Mouse (Mus musculus) intestine, embryonic 16.5 days (tissue): ENCODE measurements around the gene Nfil3. TPM values are rescaled to one million over a fixed set of nuclear protein-coding genes. Genes with fewer than 3 reads are reported as not detected.
A peak's percentile ranks its signal among the peaks of the same experiment; 100 is the strongest.

Experiments used
- ATAC-seq: fragments of 200-750 bp; cut with Nextera tagmentation; 2 replicates; pipeline ENCODE4 v1.8.0; 2017; ENCODE audit warnings: moderate TSS enrichment, moderate library complexity
- H3K27ac ChIP-seq: fragments of 300-500 bp; sonication (generic); 2 replicates; pipeline ENCODE4 v1.5.1; 2014; ENCODE audit warnings: mild to moderate bottlenecking, low read length
- H3K27me3 ChIP-seq: fragments of 300-500 bp; sonication (generic); replicated peaks from 2 replicates; pipeline ENCODE4 v1.6.1; 2014; ENCODE audit warnings: low read length, control low read depth, mixed read lengths; ENCODE audit not compliant: control insufficient read depth, insufficient read depth
- H3K36me3 ChIP-seq: fragments of 300-500 bp; sonication (generic); 2 replicates; pipeline ENCODE4 v1.6.1; 2014; ENCODE audit warnings: low read length, control low read depth; ENCODE audit not compliant: control insufficient read depth, insufficient read depth
- H3K4me1 ChIP-seq: fragments of 300-500 bp; sonication (generic); 2 replicates; pipeline ENCODE4 v1.6.1; 2014; ENCODE audit warnings: low read length, control low read depth, mixed read lengths; ENCODE audit not compliant: control insufficient read depth, insufficient read depth
- H3K4me2 ChIP-seq: fragments of 300-500 bp; sonication (generic); 2 replicates; pipeline ENCODE4 v1.6.1; 2014; ENCODE audit warnings: low read depth, low read length, control low read depth
- H3K4me3 ChIP-seq: fragments of 300-500 bp; sonication (generic); 2 replicates; pipeline ENCODE4 v1.5.1; 2014; ENCODE audit warnings: mild to moderate bottlenecking, low read length
- H3K9ac ChIP-seq: fragments of 300-500 bp; sonication (generic); 2 replicates; pipeline ENCODE4 v1.6.1; 2014; ENCODE audit warnings: low read depth, low read length
- H3K9me3 ChIP-seq: fragments of 300-500 bp; sonication (generic); 2 replicates; pipeline ENCODE4 v1.6.1; 2016; ENCODE audit warnings: low read length, control low read depth; ENCODE audit not compliant: control insufficient read depth
- WGBS: fragments of 180-500 bp; shearing (Covaris S2); extraction: QIAGEN DNeasy Blood & Tissue Kit; methylation state at CpG from one replicate; pipeline ENCODE4 v1.1.7; 2014; 5-methylcytosine and 5-hydroxymethylcytosine counted together
- polyA plus RNA-seq: library from polyadenylated mRNA; unstranded; fragments of >200 nt; fragmentation: Nextera tagmentation; extraction: Ambion mirVana; gene quantifications from 2 replicates; pipeline ENCODE4 v1.2.1, GENCODE M21; 2015

Gene Nfil3
- polyA plus RNA-seq: 28.4 and 30.0 TPM in 2 replicates

DNA sequence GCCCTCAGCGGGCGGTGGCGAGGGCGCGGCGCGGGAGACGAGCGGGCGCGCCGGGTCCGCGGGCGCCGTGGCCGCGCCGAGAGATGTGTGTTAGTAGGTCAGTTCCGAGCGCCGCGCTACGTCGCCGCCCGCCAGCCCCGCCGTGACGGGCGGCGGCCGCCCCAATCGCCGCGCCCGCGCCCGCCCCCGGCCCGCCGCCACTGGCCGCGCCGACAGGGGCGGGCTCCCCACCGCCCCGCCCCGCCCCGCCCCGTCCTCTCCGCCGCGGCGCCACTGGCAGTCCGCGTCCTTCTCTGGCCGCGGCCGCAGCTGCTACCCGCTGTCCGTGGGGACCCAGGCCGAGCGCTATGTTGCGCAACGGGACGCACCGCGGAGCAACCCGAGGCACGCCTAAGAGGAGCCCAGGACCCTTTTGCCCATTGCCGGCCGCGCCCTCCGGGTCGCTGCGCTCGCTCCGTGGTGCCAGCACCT is at the start of gene Nfil3:
Nfil3 (minus strand) TSS at position 123 of the 471 bp plus-strand sequence.
- Histone ChIP-seq H3K4me3 (peak within 1 kb of the TSS; percentile 89), H3K4me2 (peak within 1 kb of the TSS; percentile 98), H3K27ac (peak within 1 kb of the TSS; percentile 95), H3K36me3 (no peaks in the 10 kb centered on the region), H3K9me3 (no peaks in the 10 kb centered on the region), H3K27me3 (no peaks in the 10 kb centered on the region), H3K9ac (peak within 1 kb of the TSS; percentile 94), H3K4me1 (peaks cover 23% of the 10 kb centered on the region)
- 0% methylated on average over 41 of the region's 79 CpGs for WGBS
- ATAC-seq: peak; percentile 91

DNA sequence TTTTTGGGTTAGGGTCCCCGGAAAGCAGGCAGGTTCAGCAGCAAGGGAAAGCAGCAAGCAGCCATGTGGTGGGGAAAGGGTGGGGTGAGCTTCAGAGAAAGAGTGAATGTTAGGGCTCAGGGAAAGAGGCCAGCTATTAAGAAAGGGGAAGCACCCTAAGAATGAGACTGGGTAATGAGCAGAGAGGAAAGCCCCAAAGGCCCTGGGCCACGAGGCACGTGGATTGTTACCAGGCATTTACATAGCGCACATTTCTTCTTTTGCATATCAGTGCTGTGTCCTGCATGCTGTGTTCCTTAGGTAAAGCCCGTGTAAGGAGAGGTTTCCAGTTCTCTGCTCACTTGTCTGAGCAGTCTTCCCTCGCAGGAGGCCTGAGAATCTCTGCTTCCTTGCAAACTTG is 43.4 kb upstream of the Nfil3 start:
- H3K9me3 ChIP-seq: no peaks in the 10 kb centered on the region
- H3K36me3 ChIP-seq: no peaks in the 10 kb centered on the region
- ATAC-seq: no peak
- H3K4me2 ChIP-seq: no peak overlapping the region
- no peak overlapping the region for H3K9ac ChIP-seq
- no peaks in the 10 kb centered on the region for H3K27me3 ChIP-seq
- H3K27ac ChIP-seq: no peak overlapping the region
- H3K4me3 ChIP-seq: no peak overlapping the region
- no peaks in the 10 kb centered on the region for H3K4me1 ChIP-seq
- WGBS: 44% methylated on average over 6 of the region's 6 CpGs

DNA sequence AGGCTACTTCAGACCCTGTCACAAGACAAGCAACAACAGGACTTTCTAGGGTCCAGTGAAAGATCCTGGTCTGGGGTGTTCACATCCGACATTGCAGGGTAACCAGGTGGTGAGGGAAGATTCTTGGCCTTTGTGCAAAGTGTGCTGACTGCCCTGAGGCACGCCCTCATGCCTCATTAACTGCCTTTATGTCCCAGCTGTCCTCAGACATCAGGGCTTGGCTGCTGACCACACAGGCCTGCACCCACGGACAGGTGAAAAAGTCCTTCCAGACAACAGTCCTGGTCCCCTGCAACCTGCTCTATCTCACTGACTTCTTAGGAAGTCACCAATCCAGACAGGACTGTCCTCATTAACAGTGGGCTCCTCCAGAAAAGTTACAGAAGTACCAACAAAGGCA is 39.4 kb upstream of the Nfil3 start:
- WGBS: 86% methylated on average over 3 of the region's 3 CpGs
- H3K27ac ChIP-seq: no peak overlapping the region

DNA sequence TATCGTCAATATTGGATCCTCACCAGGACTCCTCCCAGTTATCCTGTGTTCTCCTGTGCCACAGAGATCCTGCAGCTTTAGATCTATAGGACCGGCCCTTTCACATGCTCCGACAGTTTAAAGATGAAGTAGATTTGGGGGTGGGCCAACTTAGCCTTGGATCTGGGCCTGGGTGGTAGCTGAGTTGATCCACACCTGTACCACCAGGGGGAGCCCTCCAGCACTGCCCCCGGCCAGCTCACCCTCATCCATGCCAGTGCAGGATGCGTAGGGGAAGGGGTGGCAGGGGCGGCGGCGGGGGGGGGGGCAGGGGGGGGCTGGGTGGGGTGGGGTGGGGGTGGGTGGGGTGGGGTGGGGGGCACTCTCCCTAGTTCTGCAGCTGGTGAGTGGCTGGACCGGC is 38.7 kb upstream of the Nfil3 start:
- Histone ChIP-seq H3K4me3 (no peak overlapping the region), H3K4me2 (no peak overlapping the region), H3K9ac (no peak overlapping the region), H3K27ac (no peak overlapping the region), H3K9me3 (no peaks in the 10 kb centered on the region), H3K27me3 (no peaks in the 10 kb centered on the region), H3K4me1 (no peaks in the 10 kb centered on the region), H3K36me3 (no peaks in the 10 kb centered on the region)
- WGBS: 80% methylated on average over 6 of the region's 9 CpGs
- ATAC-seq: no peak

More for the DNA sequence above, 39.4 kb upstream of the Nfil3 start:
- Histone ChIP-seq H3K4me3 (no peak overlapping the region), H3K4me2 (no peak overlapping the region), H3K4me1 (no peaks in the 10 kb centered on the region), H3K9me3 (no peaks in the 10 kb centered on the region), H3K36me3 (no peaks in the 10 kb centered on the region), H3K27me3 (no peaks in the 10 kb centered on the region), H3K9ac (no peak overlapping the region)
- no peak for ATAC-seq

DNA sequence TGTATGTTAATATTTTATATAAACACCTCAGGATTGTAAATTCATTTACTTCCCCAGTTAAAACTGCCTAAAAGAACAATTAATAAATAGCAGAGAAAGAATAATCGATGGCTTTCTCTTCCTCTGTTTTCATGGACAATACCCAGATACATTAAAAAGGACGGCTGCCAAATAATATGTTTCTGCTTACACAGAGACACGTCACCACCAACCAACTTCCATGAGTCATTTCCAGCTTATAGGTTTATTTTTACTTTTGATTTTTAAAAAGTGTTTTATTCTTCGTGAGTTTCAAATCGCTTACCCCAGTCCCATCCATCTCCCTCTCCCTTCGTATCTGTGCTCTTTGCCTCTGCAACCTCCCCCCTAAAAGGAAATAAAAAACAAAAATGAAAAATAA is 38.1 kb upstream of the Nfil3 start:
- no peaks in the 10 kb centered on the region for H3K9me3 ChIP-seq
- no peak for ATAC-seq
- H3K4me2 ChIP-seq: no peak overlapping the region
- no peaks in the 10 kb centered on the region for H3K36me3 ChIP-seq
- no peaks in the 10 kb centered on the region for H3K4me1 ChIP-seq
- no peak overlapping the region for H3K9ac ChIP-seq
- 84% methylated on average over 6 of the region's 6 CpGs for WGBS
- no peak overlapping the region for H3K4me3 ChIP-seq
- H3K27ac ChIP-seq: no peak overlapping the region
- H3K27me3 ChIP-seq: no peaks in the 10 kb centered on the region

DNA sequence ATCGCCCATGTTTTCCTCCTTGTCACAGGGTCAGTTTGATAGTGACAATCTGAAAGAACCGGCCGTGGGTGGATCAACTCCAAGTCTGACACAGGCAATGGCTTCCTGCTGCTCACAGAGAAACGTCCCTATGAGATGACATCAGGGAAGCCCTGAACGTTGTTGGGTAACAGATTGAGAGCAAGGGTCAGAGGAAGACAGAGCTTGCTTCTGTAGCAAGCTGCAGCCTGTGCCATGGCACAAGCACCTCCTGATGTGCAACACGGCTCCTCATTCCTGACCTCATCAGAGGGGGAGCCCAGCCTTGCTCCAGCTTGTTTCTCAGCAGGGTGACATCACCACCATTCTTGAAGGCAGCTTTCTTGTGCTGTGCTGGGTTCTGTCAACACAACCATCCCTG is 37.1 kb upstream of the Nfil3 start:
- Histone ChIP-seq H3K4me1 (no peaks in the 10 kb centered on the region), H3K27ac (no peak overlapping the region), H3K9me3 (no peaks in the 10 kb centered on the region), H3K9ac (no peak overlapping the region), H3K36me3 (no peaks in the 10 kb centered on the region), H3K27me3 (no peaks in the 10 kb centered on the region), H3K4me2 (no peak overlapping the region), H3K4me3 (no peak overlapping the region)
- 66% methylated on average over 6 of the region's 6 CpGs for WGBS
- ATAC-seq: no peak

DNA sequence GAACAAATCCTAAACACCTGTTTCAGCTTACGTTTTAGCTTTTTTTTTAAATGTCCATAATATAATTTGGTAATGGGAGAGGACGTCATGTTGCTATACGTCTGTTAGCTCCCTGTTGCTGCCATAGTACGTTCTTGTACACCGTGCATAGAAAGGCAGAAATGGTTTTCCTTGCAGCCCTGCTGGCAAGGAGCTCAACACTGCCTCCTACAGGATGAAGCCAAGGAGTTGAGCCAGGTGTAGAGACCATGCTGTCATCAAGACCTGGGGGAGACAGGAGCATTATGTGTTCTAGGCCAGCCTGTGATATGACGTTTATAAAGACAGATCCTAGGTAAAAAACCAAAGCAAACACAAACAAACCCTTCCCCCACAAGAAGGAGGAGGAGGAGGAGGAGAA is 36.2 kb upstream of the Nfil3 start:
- Histone ChIP-seq H3K4me2 (no peak overlapping the region), H3K9me3 (no peaks in the 10 kb centered on the region), H3K36me3 (no peaks in the 10 kb centered on the region), H3K4me1 (no peaks in the 10 kb centered on the region), H3K9ac (no peak overlapping the region), H3K27me3 (no peaks in the 10 kb centered on the region), H3K4me3 (no peak overlapping the region), H3K27ac (no peak overlapping the region)
- 76% methylated on average over 6 of the region's 6 CpGs for WGBS
- no peak for ATAC-seq

DNA sequence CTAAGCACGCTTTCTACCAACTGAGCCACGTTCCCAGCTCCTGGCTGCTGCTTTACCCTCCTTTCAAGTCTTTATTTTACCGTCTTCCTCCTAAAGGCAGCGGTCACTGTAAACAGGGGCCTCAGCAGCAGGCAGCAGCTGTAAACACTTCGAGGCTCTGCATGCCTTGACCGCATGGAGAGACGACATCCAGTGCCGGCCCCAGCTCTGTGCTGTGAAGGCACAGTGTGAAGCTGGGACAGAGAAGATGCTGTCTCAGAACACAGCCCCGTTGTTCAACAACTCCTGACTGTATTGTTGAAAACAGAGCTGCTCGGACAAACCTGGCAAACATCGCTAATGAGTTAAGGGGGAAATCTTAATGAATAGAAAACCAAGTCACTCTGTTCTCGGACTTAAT is 30.6 kb upstream of the Nfil3 start:
- peak; percentile 68 for ATAC-seq
- Histone ChIP-seq H3K4me2 (no peak overlapping the region), H3K27me3 (no peaks in the 10 kb centered on the region), H3K36me3 (no peaks in the 10 kb centered on the region), H3K9me3 (no peaks in the 10 kb centered on the region), H3K4me3 (no peak overlapping the region), H3K9ac (no peak overlapping the region), H3K27ac (0 out of 2 replicates have a peak overlapping the region, but pooled peaks have one; percentile 4), H3K4me1 (0 out of 2 replicates have a peak, but pooled peaks cover 14% of the 10 kb centered on the region)
- WGBS: 25% methylated on average over 12 of the region's 12 CpGs

DNA sequence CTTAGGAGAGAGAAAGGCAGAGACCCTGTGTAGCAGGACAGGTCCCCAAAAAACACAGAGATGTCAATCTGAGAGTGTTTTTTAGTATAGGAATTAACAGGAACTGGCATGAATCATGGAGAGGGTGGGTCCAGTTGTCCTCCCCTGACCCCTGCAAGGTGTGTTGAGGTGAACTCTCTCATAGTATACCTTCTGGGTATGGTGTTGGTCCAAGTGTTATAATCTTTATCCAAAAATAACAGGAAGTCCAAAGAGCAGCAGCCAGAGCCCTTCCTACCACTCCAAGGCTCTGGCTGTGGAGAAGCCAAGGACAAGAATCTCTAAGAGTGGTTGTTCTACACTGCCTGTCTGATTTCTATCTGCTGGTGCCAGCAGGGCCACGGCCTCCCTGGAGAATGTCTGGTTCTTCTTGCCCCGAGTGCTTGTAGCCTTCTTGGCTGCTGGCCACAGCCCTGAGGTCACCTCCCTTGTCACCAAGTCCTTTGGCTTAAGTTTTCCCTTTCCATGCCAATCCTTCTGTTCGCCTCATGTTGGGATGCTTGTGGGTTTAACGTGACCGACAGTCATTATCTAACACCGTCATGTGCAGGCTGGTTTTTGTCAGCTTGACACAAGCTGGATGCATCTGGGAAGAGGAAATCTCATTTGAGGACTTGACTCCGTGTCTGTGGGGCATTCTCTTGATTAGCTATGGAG is 27.8 kb upstream of the Nfil3 start:
- Histone ChIP-seq H3K4me1 (0 out of 2 replicates have a peak, but pooled peaks cover 14% of the 10 kb centered on the region), H3K27ac (no peak overlapping the region), H3K9me3 (no peaks in the 10 kb centered on the region), H3K36me3 (no peaks in the 10 kb centered on the region), H3K4me3 (no peak overlapping the region), H3K4me2 (no peak overlapping the region), H3K27me3 (no peaks in the 10 kb centered on the region), H3K9ac (no peak overlapping the region)
- 47% methylated on average over 7 of the region's 7 CpGs for WGBS
- ATAC-seq: no peak

DNA sequence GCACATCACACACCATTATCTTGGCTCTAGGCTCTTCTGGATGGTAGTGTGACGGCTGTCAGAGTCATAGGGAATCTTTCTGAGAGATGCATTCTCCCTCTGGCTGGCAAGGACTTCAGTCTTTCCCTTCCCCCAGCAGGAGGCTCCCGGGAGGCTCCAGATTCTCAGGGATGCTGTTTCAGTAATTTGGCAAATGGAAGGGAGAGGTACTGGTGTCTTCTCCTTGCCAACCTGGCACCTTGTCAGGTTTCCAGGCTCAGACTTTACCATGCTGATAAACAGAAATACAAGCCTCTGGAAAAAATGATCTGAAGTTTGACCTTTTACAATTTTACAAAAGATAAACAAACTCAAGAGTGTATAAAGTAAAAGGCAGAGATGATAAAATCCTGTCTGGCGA is 26.9 kb upstream of the Nfil3 start:
- Histone ChIP-seq H3K4me3 (no peak overlapping the region), H3K27ac (no peak overlapping the region), H3K27me3 (no peaks in the 10 kb centered on the region), H3K4me1 (0 out of 2 replicates have a peak, but pooled peaks cover 14% of the 10 kb centered on the region), H3K9me3 (no peaks in the 10 kb centered on the region), H3K9ac (no peak overlapping the region), H3K36me3 (no peaks in the 10 kb centered on the region), H3K4me2 (no peak overlapping the region)
- 43% methylated on average over 3 of the region's 3 CpGs for WGBS
- ATAC-seq: no peak
